In the genomic region with DNA sequence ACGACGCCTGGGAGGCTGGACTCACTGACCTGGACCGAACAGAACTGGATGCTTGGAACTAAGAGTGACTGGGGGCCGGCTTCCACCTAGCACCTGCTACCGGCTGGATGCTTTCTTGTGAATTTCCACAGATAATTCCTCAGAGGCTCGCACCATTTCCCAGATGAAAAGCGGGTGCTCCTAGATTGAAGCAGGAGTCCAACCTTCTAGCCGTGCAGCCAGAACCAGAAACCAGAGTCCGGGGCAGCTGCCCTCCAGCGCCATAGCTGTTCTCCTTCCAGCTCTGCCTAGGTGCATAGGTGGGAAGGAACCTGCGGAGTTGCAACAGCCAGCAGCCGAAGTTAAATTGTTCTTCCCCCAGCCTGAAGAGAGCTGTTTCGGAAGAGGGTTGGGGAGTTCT, we compare ENCODE assay signal across 18 mouse cellular contexts.
"Had no signal": no experiment of that assay in that cellular context is flagged by ENCODE, and none has a peak within 500 bp of the region (broad histone marks: within the 10 kb centered on the region; RNA-seq: fewer than 3 reads in every experiment).

No protein-coding gene starts in this region.

- H3K36me3 ChIP-seq: midbrain, embryonic 10.5 days; midbrain, embryonic 13.5 days; neural tube, embryonic 13.5 days; neural tube, embryonic 15.5 days had no signal

- H3K9me3 ChIP-seq: midbrain, embryonic 13.5 days; neural tube, embryonic 13.5 days had no signal

- H3K4me3 ChIP-seq: midbrain, embryonic 10.5 days; midbrain, embryonic 13.5 days; myocyte; neural tube, embryonic 13.5 days; neural tube, embryonic 15.5 days had no signal

- DNase-seq: lung, adult 18-20 months; lung, embryonic 14.5 days; lung, postnatal 10 days; lung, postnatal 4 days; retina, postnatal 1 day; right cerebral cortex, adult 18-20 months; right cerebral cortex, postnatal 25 days; right cerebral cortex, postnatal 4 days; spleen, adult 18-20 months; thymus, adult 2 months; thymus, postnatal 25 days; thymus, postnatal 4 days had no signal

- H3K9ac ChIP-seq: lung, embryonic 14.5 days; midbrain, embryonic 13.5 days; neural tube, embryonic 13.5 days; neural tube, embryonic 15.5 days had no signal

- H3K27ac ChIP-seq: midbrain, embryonic 10.5 days; midbrain, embryonic 13.5 days; neural tube, embryonic 13.5 days; neural tube, embryonic 15.5 days had no signal

- ATAC-seq: midbrain, embryonic 13.5 days; midbrain, embryonic 16.5 days had no signal

- H3K4me2 ChIP-seq: lung, embryonic 14.5 days; midbrain, embryonic 13.5 days; neural tube, embryonic 13.5 days; neural tube, embryonic 15.5 days had no signal
